Mouse (Mus musculus): Measurements from ENCODE around the gene Gm20388.

Gene Gm20388

GRCm38 (mm10) chr8:121740721-121741120 lies 1830.1 kb downstream of the Gm20388 start:
- no peak for DNase-seq (ENCODE audit: low spot score in 2 of 2)

- no peak for DNase-seq (ENCODE audit: low spot score in 2 of 2)
These were observed 1838.9 kb downstream of the Gm20388 start for GRCm38 (mm10) chr8:121749501-121749900.

GRCm38 (mm10) chr8:121750512-121750911 lies 1839.9 kb downstream of the Gm20388 start:
- DNase-seq (ENCODE audit: low spot score in 2 of 2) = no peak

GRCm38 (mm10) chr8:121751407-121751806 lies 1840.8 kb downstream of the Gm20388 start:
- DNase-seq (ENCODE audit: low spot score in 2 of 2) = peak; percentile 46 to 63

- no peak for DNase-seq (ENCODE audit: low spot score in 2 of 2)
These were observed 1847.8 kb downstream of the Gm20388 start for GRCm38 (mm10) chr8:121758470-121758869.

- DNase-seq (ENCODE audit: low spot score in 2 of 2) = no peak
These were observed 1849.8 kb downstream of the Gm20388 start for GRCm38 (mm10) chr8:121760484-121760883.

GRCm38 (mm10) chr8:121761480-121761879 lies 1850.8 kb downstream of the Gm20388 start:
- DNase-seq (ENCODE audit: low spot score in 2 of 2) = no peak

GRCm38 (mm10) chr8:121762999-121763699 lies 1852.5 kb downstream of the Gm20388 start:
- no peak for DNase-seq (ENCODE audit: low spot score in 2 of 2)

- DNase-seq (ENCODE audit: low spot score in 2 of 2) = no peak
These were observed 1853.0 kb downstream of the Gm20388 start for GRCm38 (mm10) chr8:121763700-121764013.

GRCm38 (mm10) chr8:121765594-121766138 lies 1855.0 kb downstream of the Gm20388 start:
- DNase-seq (ENCODE audit: low spot score in 2 of 2) = no peak

GRCm38 (mm10) chr8:121769095-121769494 lies 1858.5 kb downstream of the Gm20388 start:
- DNase-seq (ENCODE audit: low spot score in 2 of 2) = no peak

GRCm38 (mm10) chr8:121769621-121770020 lies 1859.0 kb downstream of the Gm20388 start:
- DNase-seq (ENCODE audit: low spot score in 2 of 2) = no peak

GRCm38 (mm10) chr8:121770845-121771752 lies 1860.5 kb downstream of the Gm20388 start:
- no peak for DNase-seq (ENCODE audit: low spot score in 2 of 2)

- no peak for DNase-seq (ENCODE audit: low spot score in 2 of 2)
These were observed 1863.2 kb downstream of the Gm20388 start for GRCm38 (mm10) chr8:121773876-121774275.

- no peak for DNase-seq (ENCODE audit: low spot score in 2 of 2)
These were observed 1871.9 kb downstream of the Gm20388 start for GRCm38 (mm10) chr8:121782493-121782892.

- DNase-seq (ENCODE audit: low spot score in 2 of 2) = peak; percentile 34 to 46
These were observed 1875.9 kb downstream of the Gm20388 start for GRCm38 (mm10) chr8:121786542-121786941.

- no peak for DNase-seq (ENCODE audit: low spot score in 2 of 2)
These were observed 1878.1 kb downstream of the Gm20388 start for GRCm38 (mm10) chr8:121788786-121789185.

- no peak for DNase-seq (ENCODE audit: low spot score in 2 of 2)
These were observed 1881.5 kb downstream of the Gm20388 start for GRCm38 (mm10) chr8:121792159-121792558.

- DNase-seq (ENCODE audit: low spot score in 2 of 2) = no peak
These were observed 1882.0 kb downstream of the Gm20388 start for GRCm38 (mm10) chr8:121792627-121793026.

GRCm38 (mm10) chr8:121794151-121794550 lies 1883.5 kb downstream of the Gm20388 start:
- no peak for DNase-seq (ENCODE audit: low spot score in 2 of 2)

GRCm38 (mm10) chr8:121795461-121795860 lies 1884.8 kb downstream of the Gm20388 start:
- no peak for DNase-seq (ENCODE audit: low spot score in 2 of 2)

GRCm38 (mm10) chr8:121796406-121796805 lies 1885.8 kb downstream of the Gm20388 start:
- no peak for DNase-seq (ENCODE audit: low spot score in 2 of 2)

- no peak for DNase-seq (ENCODE audit: low spot score in 2 of 2)
These were observed 1887.8 kb downstream of the Gm20388 start for GRCm38 (mm10) chr8:121798401-121798800.
